Mouse (Mus musculus) left cerebral cortex, adult 8-10 months (tissue): ENCODE measurements at regions not wholly inside any gene's neighbourhood (a gene's known extent, or its start where the extent isn't known, plus 50 kb on each side); places are given as distances from the start of the nearest gene placed in this dataset.

Experiments used
- DNase-seq, 2 experiments: peaks; one replicate each; pipeline ENCODE4 v3.0.0; 2022; ENCODE audit warnings: low spot score in 2 of 2

- DNase-seq, result no peak
These were observed 704.2 kb upstream of the Api5 start for GRCm38 (mm10) chr2:95142151-95142550.

- no peak for DNase-seq
These were observed 702.2 kb upstream of the Api5 start for GRCm38 (mm10) chr2:95140116-95140515.

- peak in 1 of 2 experiments; percentile 29 for DNase-seq
These were observed 698.7 kb upstream of the Api5 start for GRCm38 (mm10) chr2:95136636-95137035.

DNA sequence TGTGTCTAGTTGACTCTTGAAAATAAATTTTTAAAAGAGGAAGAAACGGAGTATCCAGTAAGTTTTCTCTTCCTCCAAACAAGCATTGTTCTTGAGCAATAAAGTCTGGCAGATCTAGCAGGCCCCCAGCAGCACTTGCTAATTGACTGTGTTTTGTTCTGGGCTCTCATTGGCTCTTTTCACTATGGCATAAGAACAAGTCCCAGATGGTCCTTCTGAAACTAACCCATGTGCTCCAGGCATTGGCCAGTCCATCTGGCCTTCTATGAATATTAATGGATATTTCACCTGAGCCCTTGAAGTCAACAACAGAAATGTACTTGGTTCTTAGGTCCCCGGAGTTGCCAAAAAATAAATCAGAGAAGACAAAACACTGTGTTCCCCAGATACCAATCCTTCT is 693.2 kb upstream of the Api5 start:
- DNase-seq, result no peak

GRCm38 (mm10) chr2:95128721-95129120 is 690.8 kb upstream of the Api5 start:
- no peak for DNase-seq

- no peak for DNase-seq
These were observed 681.6 kb upstream of the Api5 start for GRCm38 (mm10) chr2:95119544-95119943.

DNA sequence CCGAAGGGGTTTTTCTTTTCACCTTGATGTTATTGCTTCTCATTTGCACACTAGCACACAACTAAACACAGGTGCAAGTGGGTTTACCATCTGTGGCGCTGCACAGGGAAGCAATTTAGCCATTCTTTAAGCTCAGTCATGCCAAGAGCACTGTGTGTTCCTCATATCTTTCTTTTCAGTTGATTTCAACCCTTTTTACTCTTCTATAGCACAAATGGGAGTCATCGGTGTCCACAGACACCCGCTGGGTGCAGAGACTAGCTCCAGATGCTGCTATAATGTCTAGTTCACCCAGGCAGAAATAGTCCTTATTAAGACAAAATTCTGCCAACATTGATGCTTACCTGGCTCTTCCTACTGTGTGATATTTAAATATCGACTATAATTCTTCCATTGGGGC is 659.1 kb upstream of the Api5 start:
- DNase-seq, result no peak

- DNase-seq, result no peak
These were observed 616.7 kb upstream of the Api5 start for GRCm38 (mm10) chr2:95054636-95055035.

GRCm38 (mm10) chr2:95053866-95054265 is 615.9 kb upstream of the Api5 start:
- no peak for DNase-seq
